Mouse (Mus musculus): ENCODE measurements around the gene Gm6121.
"Not testable (repeated sequence)": the region's sequence is repeated elsewhere in the genome, so short reads cannot be mapped to it uniquely, and the experiment has no call there.

Gene Gm6121

GRCm38 (mm10) chrX:26935597-26935996, at the start of gene Gm6121:
Gene Gm6121 (minus strand): TSS chrX:26935697.
- in situ Hi-C loops (cut with MboI, MseI): not testable (repeated sequence)

All from T-helper 1 cell (primary cell).